Mouse (Mus musculus) intestine, postnatal 0 days (tissue): ENCODE data around the gene Cmtm4. TPM values are rescaled to one million over a fixed set of nuclear protein-coding genes. Genes with fewer than 3 reads are reported as not detected.
A peak's percentile ranks its signal among the peaks of the same experiment; 100 is the strongest.

Source experiments
- ATAC-seq: fragments of 200-750 bp; cut with Nextera tagmentation; 2 replicates; pipeline ENCODE4 v1.8.0; 2017; ENCODE audit warnings: mild to moderate bottlenecking, moderate TSS enrichment, moderate library complexity
- H3K27ac ChIP-seq: fragments of 300-500 bp; sonication (generic); 2 replicates; pipeline ENCODE4 v1.5.1; 2014; ENCODE audit warnings: mild to moderate bottlenecking, low read depth, low read length, moderate library complexity
- H3K27me3 ChIP-seq: fragments of 300-500 bp; sonication (generic); replicated peaks from 2 replicates; pipeline ENCODE4 v1.6.1; 2014; ENCODE audit warnings: low read length, mixed read lengths; ENCODE audit not compliant: control insufficient read depth, insufficient read depth
- H3K36me3 ChIP-seq: fragments of 300-500 bp; sonication (generic); 2 replicates; pipeline ENCODE4 v1.6.1; 2014; ENCODE audit warnings: mild to moderate bottlenecking, moderate library complexity; ENCODE audit not compliant: control insufficient read depth, insufficient read depth
- H3K4me1 ChIP-seq: fragments of 300-500 bp; sonication (generic); replicated peaks from 2 replicates; pipeline ENCODE4 v1.6.1; 2014; ENCODE audit warnings: antibody characterized with exemption, low read length, mixed read lengths; ENCODE audit not compliant: control insufficient read depth, insufficient read depth
- H3K4me2 ChIP-seq: fragments of 300-500 bp; sonication (generic); replicated peaks from 2 replicates; pipeline ENCODE4 v1.6.1; 2014; ENCODE audit warnings: low read depth, mild to moderate bottlenecking, moderate library complexity
- H3K4me3 ChIP-seq: fragments of 300-500 bp; sonication (generic); 2 replicates; pipeline ENCODE4 v1.5.1; 2014; ENCODE audit warnings: low read depth, low read length
- H3K9ac ChIP-seq: fragments of 300-500 bp; sonication (generic); 2 replicates; pipeline ENCODE4 v1.6.1; 2014; ENCODE audit warnings: mild to moderate bottlenecking, low read depth, low read length
- H3K9me3 ChIP-seq: fragments of 300-500 bp; sonication (generic); 2 replicates; pipeline ENCODE4 v1.6.1; 2016; ENCODE audit warnings: mixed run types; ENCODE audit not compliant: control insufficient read depth
- CTCF ChIP-seq: sonication (generic); IDR thresholded peaks from 2 replicates; pipeline ENCODE4 v1.5.1; 2016; ENCODE audit warnings: low read depth, mild to moderate bottlenecking, control low read depth, antibody characterized with exemption, moderate library complexity
- WGBS: fragments of 180-500 bp; shearing (Covaris S2); extraction: QIAGEN DNeasy Blood & Tissue Kit; methylation state at CpG from one replicate; pipeline ENCODE4 v1.1.7; 2014; 5-methylcytosine and 5-hydroxymethylcytosine counted together
- polyA plus RNA-seq: library from polyadenylated mRNA; unstranded; fragments of >200 nt; fragmentation: Nextera tagmentation; extraction: Ambion mirVana; gene quantifications from 2 replicates; pipeline ENCODE4 v1.2.1, GENCODE M21; 2015

The Cmtm4 gene
- polyA plus RNA-seq, 1 experiment from 2014 or later: 5.9 TPM

- no peak overlapping the region for H3K4me2 ChIP-seq
- no peaks in the 10 kb centered on the region for H3K27me3 ChIP-seq
- no peak for TF ChIP-seq CTCF
- no peak for ATAC-seq
- no peaks in the 10 kb centered on the region for H3K9me3 ChIP-seq
- WGBS: 90% methylated on average over 6 of the region's 6 CpGs
- H3K27ac ChIP-seq: no peak overlapping the region
- no peaks in the 10 kb centered on the region for H3K4me1 ChIP-seq
- peaks cover 84% of the 10 kb centered on the region for H3K36me3 ChIP-seq
- no peak overlapping the region for H3K9ac ChIP-seq
- no peak overlapping the region for H3K4me3 ChIP-seq
Observed at GRCm38 (mm10) chr8:104432656-104433055, 37.0 kb upstream of the Cmtm4 start.

- Histone ChIP-seq H3K9me3 (no peaks in the 10 kb centered on the region), H3K9ac (no peak overlapping the region), H3K27me3 (no peaks in the 10 kb centered on the region), H3K4me1 (no peaks in the 10 kb centered on the region), H3K27ac (no peak overlapping the region), H3K4me2 (no peak overlapping the region), H3K36me3 (peaks cover 89% of the 10 kb centered on the region), H3K4me3 (no peak overlapping the region)
- TF ChIP-seq CTCF: no peak
- ATAC-seq: no peak
- 79% methylated on average over 7 of the region's 7 CpGs for WGBS
Observed at GRCm38 (mm10) chr8:104430230-104430629, 34.6 kb upstream of the Cmtm4 start.

- no peak overlapping the region for H3K4me2 ChIP-seq
- no peak overlapping the region for H3K4me3 ChIP-seq
- H3K36me3 ChIP-seq: peaks cover 95% of the 10 kb centered on the region
- no peak overlapping the region for H3K9ac ChIP-seq
- H3K4me1 ChIP-seq: no peaks in the 10 kb centered on the region
- no peaks in the 10 kb centered on the region for H3K27me3 ChIP-seq
- WGBS: 90% methylated on average over 13 of the region's 13 CpGs
- no peak for TF ChIP-seq CTCF
- no peaks in the 10 kb centered on the region for H3K9me3 ChIP-seq
- no peak for ATAC-seq
- H3K27ac ChIP-seq: no peak overlapping the region
Observed at GRCm38 (mm10) chr8:104427703-104428102, 32.1 kb upstream of the Cmtm4 start.

- H3K27me3 ChIP-seq: no peaks in the 10 kb centered on the region
- H3K4me2 ChIP-seq: no peak overlapping the region
- 87% methylated on average over 6 of the region's 6 CpGs for WGBS
- no peaks in the 10 kb centered on the region for H3K4me1 ChIP-seq
- no peak for ATAC-seq
- no peaks in the 10 kb centered on the region for H3K9me3 ChIP-seq
- peaks cover 84% of the 10 kb centered on the region for H3K36me3 ChIP-seq
- TF ChIP-seq CTCF: no peak
- H3K27ac ChIP-seq: no peak overlapping the region
- no peak overlapping the region for H3K4me3 ChIP-seq
- no peak overlapping the region for H3K9ac ChIP-seq
Observed at GRCm38 (mm10) chr8:104422313-104422712, 26.7 kb upstream of the Cmtm4 start.

GRCm38 (mm10) chr8:104416022-104416421, 20.4 kb upstream of the Cmtm4 start:
- no peaks in the 10 kb centered on the region for H3K4me1 ChIP-seq
- no peaks in the 10 kb centered on the region for H3K27me3 ChIP-seq
- H3K4me3 ChIP-seq: no peak overlapping the region
- no peak overlapping the region for H3K27ac ChIP-seq
- peaks cover 27% of the 10 kb centered on the region for H3K36me3 ChIP-seq
- TF ChIP-seq CTCF: no peak
- no peaks in the 10 kb centered on the region for H3K9me3 ChIP-seq
- H3K9ac ChIP-seq: no peak overlapping the region
- no peak for ATAC-seq
- WGBS: 85% methylated on average over 6 of the region's 6 CpGs
- no peak overlapping the region for H3K4me2 ChIP-seq

- H3K4me2 ChIP-seq: no peak overlapping the region
- no peak for ATAC-seq
- WGBS: 59% methylated on average over 3 of the region's 3 CpGs
- TF ChIP-seq CTCF: peak; percentile 53
- H3K9me3 ChIP-seq: no peaks in the 10 kb centered on the region
- peaks cover 11% of the 10 kb centered on the region; the same call in 1 of the 2 replicates for H3K36me3 ChIP-seq
- no peak overlapping the region for H3K4me3 ChIP-seq
- no peak overlapping the region for H3K27ac ChIP-seq
- no peaks in the 10 kb centered on the region for H3K4me1 ChIP-seq
- no peaks in the 10 kb centered on the region for H3K27me3 ChIP-seq
- no peak overlapping the region for H3K9ac ChIP-seq
Observed at GRCm38 (mm10) chr8:104414204-104414603, 18.6 kb upstream of the Cmtm4 start.

- Histone ChIP-seq H3K27me3 (no peaks in the 10 kb centered on the region), H3K4me1 (no peaks in the 10 kb centered on the region), H3K27ac (no peak overlapping the region), H3K9me3 (no peaks in the 10 kb centered on the region), H3K9ac (no peak overlapping the region), H3K4me3 (no peak overlapping the region), H3K36me3 (peaks cover 10% of the 10 kb centered on the region; the same call in 1 of the 2 replicates), H3K4me2 (no peak overlapping the region)
- ATAC-seq: no peak
- no peak for TF ChIP-seq CTCF
- 58% methylated on average over 4 of the region's 4 CpGs for WGBS
Observed at GRCm38 (mm10) chr8:104413770-104414169, 18.2 kb upstream of the Cmtm4 start.
